Mouse (Mus musculus) small intestine, adult 2 months (tissue): ENCODE measurements around the gene Ap2a2.

Experiments
- CTCF ChIP-seq: fragments of 200-500 bp; IDR thresholded peaks from 2 replicates; pipeline ENCODE4 v1.5.1; 2012; ENCODE audit warnings: low read depth, mild to moderate bottlenecking, control low read depth, inconsistent platforms, low read length, moderate library complexity, mixed read lengths; ENCODE audit not compliant: insufficient replicate concordance, insufficient read length; ENCODE audit errors: extremely low read depth
- POLR2A ChIP-seq: fragments of 200-500 bp; IDR thresholded peaks from 2 replicates; pipeline ENCODE4 v1.6.1; 2012; ENCODE audit warnings: low read depth, mild to moderate bottlenecking, control low read depth, inconsistent platforms, low read length, moderate library complexity

GRCm38 (mm10) chr7:141558329-141558776, 3.6 kb upstream of the Ap2a2 start:
- TF ChIP-seq CTCF = no peak
- TF ChIP-seq POLR2A = no peak
